Mouse (Mus musculus) neural tube, embryonic 14.5 days (tissue): ENCODE measurements around the gene Hivep3. TPM values are rescaled to one million over a fixed set of nuclear protein-coding genes. Genes with fewer than 3 reads are reported as not detected.

Experiments used
- ATAC-seq: fragments of 200-750 bp; cut with Nextera tagmentation; 2 replicates; pipeline ENCODE4 v1.8.0; 2017; ENCODE audit warnings: low read depth, mild to moderate bottlenecking, moderate TSS enrichment, moderate library complexity
- H3K27ac ChIP-seq: fragments of 300-500 bp; sonication (generic); 2 replicates; pipeline ENCODE4 v1.5.1; 2014; ENCODE audit warnings: low read depth, mild to moderate bottlenecking, control low read depth, low read length, moderate library complexity, mixed read lengths
- H3K27me3 ChIP-seq: fragments of 300-500 bp; sonication (generic); 2 replicates; pipeline ENCODE4 v1.6.1; 2014; ENCODE audit warnings: low read length; ENCODE audit not compliant: control insufficient read depth, insufficient read depth
- H3K36me3 ChIP-seq: fragments of 300-500 bp; sonication (generic); 2 replicates; pipeline ENCODE4 v1.6.1; 2014; ENCODE audit warnings: low read length, mixed read lengths; ENCODE audit not compliant: control insufficient read depth, insufficient read depth
- H3K4me1 ChIP-seq: fragments of 300-500 bp; sonication (generic); 2 replicates; pipeline ENCODE4 v1.6.1; 2014; ENCODE audit warnings: low read length; ENCODE audit not compliant: control insufficient read depth, insufficient read depth
- H3K4me2 ChIP-seq: fragments of 300-500 bp; sonication (generic); 2 replicates; pipeline ENCODE4 v1.6.1; 2014; ENCODE audit warnings: mild to moderate bottlenecking, low read depth, low read length, control low read depth
- H3K4me3 ChIP-seq: fragments of 300-500 bp; sonication (generic); 2 replicates; pipeline ENCODE4 v1.5.1; 2014; ENCODE audit warnings: low read depth, low read length, control low read depth, mixed read lengths
- H3K9ac ChIP-seq: fragments of 300-500 bp; sonication (generic); replicated peaks from 2 replicates; pipeline ENCODE4 v1.6.1; 2014; ENCODE audit warnings: low read depth, mild to moderate bottlenecking, control low read depth, low read length, mixed read lengths
- H3K9me3 ChIP-seq: fragments of 300-500 bp; sonication (generic); 2 replicates; pipeline ENCODE4 v1.6.1; 2016; ENCODE audit warnings: low read length; ENCODE audit not compliant: control insufficient read depth
- WGBS: fragments of 180-500 bp; shearing (Covaris S2); extraction: QIAGEN DNeasy Blood & Tissue Kit; methylation state at CpG from one replicate; pipeline ENCODE4 v1.1.7; 2014; 5-methylcytosine and 5-hydroxymethylcytosine counted together
- polyA plus RNA-seq: library from polyadenylated mRNA; unstranded; fragments of >200 nt; fragmentation: Nextera tagmentation; extraction: Ambion mirVana; gene quantifications from 2 replicates; pipeline ENCODE4 v1.2.1, GENCODE M21; 2014

The Hivep3 gene
- polyA plus RNA-seq, 1 experiment from 2014 or later = 23.9 TPM

DNA sequence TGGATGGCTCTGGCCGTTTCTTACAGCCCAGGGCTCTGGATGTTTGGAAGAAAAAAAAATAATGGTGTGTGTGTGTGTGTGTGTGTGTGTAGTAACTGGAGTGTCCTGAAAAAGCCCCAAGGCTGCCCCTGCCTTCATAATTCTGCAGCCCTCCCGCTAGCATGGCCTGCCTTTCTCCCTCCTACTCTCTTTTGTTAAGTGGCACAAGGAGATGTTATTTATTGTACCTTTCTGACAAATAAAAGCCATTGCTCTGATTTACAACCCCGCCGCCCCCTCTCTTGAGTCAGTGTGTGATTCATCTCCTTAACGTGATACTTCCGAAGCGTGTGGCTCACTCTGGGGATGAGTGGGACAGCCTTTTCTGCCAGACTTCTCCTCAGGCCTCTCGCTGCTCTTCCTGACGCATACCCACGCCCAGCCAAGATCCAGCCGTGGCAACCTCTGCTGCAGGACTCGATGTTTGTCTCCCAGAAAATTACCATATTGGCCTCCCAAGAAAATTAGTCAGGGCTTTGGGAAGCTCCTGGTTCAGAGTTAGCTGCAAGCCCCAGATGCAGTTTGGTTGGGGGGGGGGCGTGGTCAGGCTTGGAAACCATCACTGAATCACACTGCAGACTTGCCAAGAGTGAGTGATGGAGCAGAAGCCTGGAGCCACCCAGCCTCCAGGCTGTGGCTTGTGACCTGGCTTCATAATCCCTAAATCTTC is 199.1 kb downstream of the Hivep3 start:
- no peak overlapping the region for H3K4me3 ChIP-seq
- H3K36me3 ChIP-seq = no peaks in the 10 kb centered on the region
- peak; percentile 88 for ATAC-seq
- H3K4me2 ChIP-seq = no peak overlapping the region
- H3K9me3 ChIP-seq = no peaks in the 10 kb centered on the region
- peaks cover 19% of the 10 kb centered on the region for H3K4me1 ChIP-seq
- H3K9ac ChIP-seq = 0 out of 2 replicates have a peak overlapping the region, but pooled peaks have one; percentile 25
- peak overlapping the region; percentile 71 for H3K27ac ChIP-seq
- no peaks in the 10 kb centered on the region for H3K27me3 ChIP-seq
- 7% methylated on average over 13 of the region's 13 CpGs for WGBS

DNA sequence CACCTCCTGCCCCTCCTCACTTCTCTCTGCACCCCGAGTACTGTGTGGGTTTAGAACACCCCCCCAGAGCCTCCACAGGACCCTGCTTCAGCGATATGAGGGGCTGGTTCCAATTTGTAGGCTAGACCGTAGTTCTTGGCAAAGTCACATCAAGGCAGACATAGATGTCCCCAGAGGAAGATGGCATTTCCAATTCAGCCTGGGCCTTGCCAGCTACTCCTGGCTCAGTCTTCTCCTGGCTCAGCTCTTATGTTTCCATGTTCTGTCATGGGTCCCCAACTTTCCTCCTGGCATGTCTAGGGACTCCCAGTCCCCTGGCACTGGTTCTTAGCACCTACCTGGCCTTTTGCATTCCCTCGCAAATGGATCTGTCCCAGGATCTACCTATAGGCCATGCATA is 201.3 kb downstream of the Hivep3 start:
- Histone ChIP-seq H3K9me3 (no peaks in the 10 kb centered on the region), H3K4me3 (no peak overlapping the region), H3K4me2 (no peak overlapping the region), H3K27ac (no peak overlapping the region), H3K27me3 (no peaks in the 10 kb centered on the region), H3K4me1 (peaks cover 19% of the 10 kb centered on the region), H3K36me3 (no peaks in the 10 kb centered on the region), H3K9ac (no peak overlapping the region)
- WGBS = 87% methylated on average over 4 of the region's 4 CpGs
- ATAC-seq = no peak

DNA sequence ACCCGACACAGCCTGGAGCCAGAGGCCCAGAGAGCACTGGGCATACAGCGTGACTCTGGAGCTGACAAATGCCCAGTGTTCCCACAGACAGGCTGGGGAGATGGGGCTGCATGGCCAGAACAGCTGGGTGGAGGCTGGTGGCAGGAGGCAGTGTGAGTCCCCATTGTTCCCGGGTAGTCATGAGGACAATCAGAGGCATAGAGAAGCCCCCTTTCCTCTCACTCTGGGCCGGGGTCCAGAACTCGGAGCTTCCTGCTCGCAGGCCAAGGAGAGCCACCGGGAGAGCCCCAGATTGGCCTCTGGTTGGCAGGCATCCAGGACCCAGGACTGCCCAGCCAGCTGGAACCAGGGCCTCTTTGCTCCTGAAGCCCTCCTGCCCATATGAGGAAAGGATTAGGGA is 204.3 kb downstream of the Hivep3 start:
- ATAC-seq = peak; percentile 86
- 27% methylated on average over 7 of the region's 7 CpGs for WGBS
- Histone ChIP-seq H3K4me1 (peaks cover 2% of the 10 kb centered on the region), H3K27me3 (no peaks in the 10 kb centered on the region), H3K9me3 (no peaks in the 10 kb centered on the region), H3K27ac (no peak overlapping the region), H3K4me3 (no peak overlapping the region), H3K36me3 (no peaks in the 10 kb centered on the region), H3K4me2 (no peak overlapping the region), H3K9ac (no peak overlapping the region)

DNA sequence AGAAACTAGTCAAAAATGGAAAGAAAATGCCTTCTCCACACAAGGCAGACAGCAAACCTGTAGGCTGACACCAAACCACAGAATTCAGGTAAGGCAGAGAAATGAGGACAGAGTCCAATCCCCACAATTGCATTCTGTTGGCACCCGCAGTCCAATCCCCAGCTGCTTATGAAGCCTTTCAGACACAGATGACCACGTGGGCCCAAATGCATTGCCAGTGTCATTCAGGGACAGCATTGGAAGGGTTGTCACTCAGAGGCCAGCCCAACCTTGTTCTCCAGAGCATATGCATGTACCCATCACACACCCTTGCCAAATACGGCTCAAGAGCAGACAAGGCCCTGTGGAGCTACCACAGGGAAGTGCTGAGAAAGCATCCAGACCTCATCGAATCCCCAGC is 204.9 kb downstream of the Hivep3 start:
- Histone ChIP-seq H3K4me2 (no peak overlapping the region), H3K4me3 (no peak overlapping the region), H3K9ac (no peak overlapping the region), H3K4me1 (no peaks in the 10 kb centered on the region; the same call in 1 of the 2 replicates), H3K27me3 (no peaks in the 10 kb centered on the region), H3K36me3 (no peaks in the 10 kb centered on the region), H3K9me3 (no peaks in the 10 kb centered on the region), H3K27ac (no peak overlapping the region)
- 84% methylated on average over 4 of the region's 4 CpGs for WGBS
- ATAC-seq = no peak

DNA sequence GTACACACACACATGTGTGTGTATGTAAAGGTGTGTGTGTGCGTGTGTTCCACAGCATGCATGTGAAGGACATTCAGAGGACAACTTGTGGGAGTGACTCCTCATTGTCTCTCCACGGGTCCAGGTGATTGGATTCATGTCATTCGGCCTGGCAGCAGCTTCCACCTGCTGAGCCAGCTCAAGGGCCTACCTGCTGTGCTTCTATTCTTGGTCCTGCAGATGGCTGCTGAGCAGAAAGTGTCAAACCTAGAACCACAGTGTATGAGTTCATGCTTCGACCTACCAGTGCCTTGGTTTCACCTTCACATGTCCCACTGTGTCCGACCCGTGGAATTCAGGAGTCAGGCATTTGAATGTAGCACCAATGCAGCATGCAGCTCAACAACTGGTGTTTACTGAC is 206.2 kb downstream of the Hivep3 start:
- no peak for ATAC-seq
- 85% methylated on average over 6 of the region's 6 CpGs for WGBS

DNA sequence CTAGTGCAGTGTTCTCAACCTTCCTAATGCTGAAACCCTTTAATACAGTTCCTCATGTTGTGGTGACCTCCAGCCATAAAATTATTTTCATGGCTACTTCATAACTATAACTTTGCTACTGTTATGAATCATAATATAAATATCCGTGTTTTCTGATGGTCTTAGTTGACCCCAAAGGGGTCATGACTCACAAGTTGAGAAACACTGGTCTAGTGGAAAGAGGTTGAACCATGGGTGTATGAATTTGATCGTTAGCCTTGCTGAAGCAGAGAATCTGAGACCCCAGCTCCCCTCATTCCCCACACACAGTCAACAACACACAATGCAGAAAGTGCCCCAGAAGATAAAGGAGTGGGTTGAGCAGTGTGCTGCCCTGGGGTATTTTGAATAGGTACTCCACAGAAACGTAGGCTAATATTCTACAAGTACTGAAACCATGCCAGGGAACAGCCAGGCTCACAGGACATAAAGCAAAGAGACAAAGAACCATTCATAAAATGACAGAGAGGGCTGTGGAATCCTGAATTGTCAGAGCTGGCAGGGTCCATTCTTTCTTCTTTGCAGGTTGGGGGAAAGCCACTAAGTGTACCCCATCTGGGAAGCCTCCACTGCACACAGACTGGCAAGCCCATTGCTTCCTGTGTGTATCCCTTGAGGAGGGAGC is 212.8 kb downstream of the Hivep3 start:
- Histone ChIP-seq H3K9ac (no peak overlapping the region), H3K27me3 (no peaks in the 10 kb centered on the region), H3K27ac (no peak overlapping the region), H3K9me3 (no peaks in the 10 kb centered on the region), H3K36me3 (no peaks in the 10 kb centered on the region), H3K4me3 (no peak overlapping the region), H3K4me2 (no peak overlapping the region), H3K4me1 (no peaks in the 10 kb centered on the region)
- WGBS = 52% methylated on average over 3 of the region's 3 CpGs
- ATAC-seq = no peak

More for the DNA sequence above, 206.2 kb downstream of the Hivep3 start:
- no peak overlapping the region for H3K9ac ChIP-seq
- no peaks in the 10 kb centered on the region for H3K27me3 ChIP-seq
- H3K4me1 ChIP-seq = no peaks in the 10 kb centered on the region; the same call in 1 of the 2 replicates
- H3K4me3 ChIP-seq = no peak overlapping the region
- no peak overlapping the region for H3K4me2 ChIP-seq
- no peaks in the 10 kb centered on the region for H3K36me3 ChIP-seq
- no peaks in the 10 kb centered on the region for H3K9me3 ChIP-seq
- H3K27ac ChIP-seq = no peak overlapping the region

DNA sequence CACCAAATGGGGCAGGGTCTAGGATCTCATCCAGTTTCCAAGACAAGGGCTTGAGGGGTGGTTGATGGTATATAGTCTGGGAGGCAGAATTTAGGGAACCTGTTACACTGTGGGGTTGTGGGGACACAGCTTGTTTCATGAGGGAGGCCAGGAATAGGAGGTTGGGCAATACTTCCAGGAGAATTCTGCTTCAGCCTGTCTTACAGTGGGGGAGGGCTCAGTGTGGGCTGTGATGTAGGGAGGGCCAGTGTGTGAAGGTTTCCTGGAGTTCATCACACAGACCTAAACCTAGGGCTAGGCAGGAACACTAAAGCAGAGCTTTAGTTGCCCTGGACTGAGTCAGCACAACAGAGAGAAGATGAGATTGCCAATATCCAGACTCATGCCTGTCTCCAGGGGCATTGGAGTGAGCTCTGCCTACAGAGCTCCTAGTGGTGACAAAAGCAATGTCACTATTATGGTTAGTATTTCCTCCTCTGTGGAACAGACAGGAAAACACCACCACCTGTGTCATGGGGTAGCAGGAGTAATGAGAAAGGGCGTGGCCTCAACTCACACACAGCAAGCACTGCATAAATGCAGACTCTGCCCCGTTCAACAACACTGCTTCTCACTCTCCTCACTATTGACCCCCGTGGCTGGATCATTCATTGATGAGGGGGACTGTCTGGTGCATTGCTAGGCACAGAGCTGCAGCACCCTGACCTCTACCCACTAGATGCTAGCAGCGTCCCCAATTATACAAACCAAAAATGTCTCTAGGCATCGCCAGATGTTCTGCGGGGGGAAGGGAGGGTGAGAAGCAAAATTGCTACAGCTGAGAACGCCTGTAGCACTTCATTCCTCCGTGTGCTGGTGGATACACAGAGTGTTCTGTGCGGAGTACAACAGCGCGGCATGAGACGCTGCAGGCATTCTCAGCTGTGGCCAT is 213.9 kb downstream of the Hivep3 start:
- H3K36me3 ChIP-seq = no peaks in the 10 kb centered on the region
- H3K4me2 ChIP-seq = no peak overlapping the region
- H3K27me3 ChIP-seq = no peaks in the 10 kb centered on the region
- WGBS = 70% methylated on average over 12 of the region's 12 CpGs
- H3K9me3 ChIP-seq = no peaks in the 10 kb centered on the region
- H3K4me3 ChIP-seq = no peak overlapping the region
- no peak overlapping the region for H3K9ac ChIP-seq
- no peak for ATAC-seq
- no peaks in the 10 kb centered on the region for H3K4me1 ChIP-seq
- H3K27ac ChIP-seq = no peak overlapping the region

DNA sequence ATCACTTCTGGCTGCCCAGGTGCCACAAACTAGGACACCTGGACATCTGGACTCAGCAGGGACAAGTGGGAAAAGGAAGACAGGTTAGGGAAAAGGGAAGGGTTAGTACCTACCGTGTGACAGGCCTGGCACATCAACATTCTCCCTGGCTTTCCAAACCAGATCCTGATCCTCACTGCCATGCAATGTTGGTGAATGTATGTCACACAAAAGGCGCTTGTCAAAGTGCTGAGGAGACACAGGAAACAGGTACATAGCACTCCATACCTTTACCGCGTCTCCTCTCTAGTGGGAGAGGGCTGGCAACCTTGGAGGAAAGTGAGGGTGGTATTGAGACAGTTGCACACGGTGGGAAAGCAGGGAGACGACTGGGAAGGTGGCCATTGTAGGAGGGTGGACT is 214.8 kb downstream of the Hivep3 start:
- no peak for ATAC-seq
- H3K4me1 ChIP-seq = no peaks in the 10 kb centered on the region
- no peaks in the 10 kb centered on the region for H3K27me3 ChIP-seq
- no peaks in the 10 kb centered on the region for H3K36me3 ChIP-seq
- H3K4me2 ChIP-seq = no peak overlapping the region
- H3K9me3 ChIP-seq = no peaks in the 10 kb centered on the region
- no peak overlapping the region for H3K27ac ChIP-seq
- no peak overlapping the region for H3K4me3 ChIP-seq
- WGBS = 88% methylated on average over 6 of the region's 6 CpGs
- H3K9ac ChIP-seq = no peak overlapping the region
